Mouse (Mus musculus) adrenal gland, postnatal 14 days (tissue): ENCODE measurements around the gene Tmem115. TPM values are rescaled to one million over a fixed set of nuclear protein-coding genes. Genes with fewer than 3 reads are reported as not detected.

ENCODE experiments used
- DNase-seq: peaks from one replicate; pipeline ENCODE4 v3.0.0; 2021; ENCODE audit warnings: mixed read lengths
- total RNA-seq: library from RNA; stranded (reverse); gene quantifications from 2 replicates; pipeline ENCODE4 v1.2.3, GENCODE M21; 2021

Tmem115 gene
- total RNA-seq, 1 experiment from 2014 or later = 36.1 TPM

DNA sequence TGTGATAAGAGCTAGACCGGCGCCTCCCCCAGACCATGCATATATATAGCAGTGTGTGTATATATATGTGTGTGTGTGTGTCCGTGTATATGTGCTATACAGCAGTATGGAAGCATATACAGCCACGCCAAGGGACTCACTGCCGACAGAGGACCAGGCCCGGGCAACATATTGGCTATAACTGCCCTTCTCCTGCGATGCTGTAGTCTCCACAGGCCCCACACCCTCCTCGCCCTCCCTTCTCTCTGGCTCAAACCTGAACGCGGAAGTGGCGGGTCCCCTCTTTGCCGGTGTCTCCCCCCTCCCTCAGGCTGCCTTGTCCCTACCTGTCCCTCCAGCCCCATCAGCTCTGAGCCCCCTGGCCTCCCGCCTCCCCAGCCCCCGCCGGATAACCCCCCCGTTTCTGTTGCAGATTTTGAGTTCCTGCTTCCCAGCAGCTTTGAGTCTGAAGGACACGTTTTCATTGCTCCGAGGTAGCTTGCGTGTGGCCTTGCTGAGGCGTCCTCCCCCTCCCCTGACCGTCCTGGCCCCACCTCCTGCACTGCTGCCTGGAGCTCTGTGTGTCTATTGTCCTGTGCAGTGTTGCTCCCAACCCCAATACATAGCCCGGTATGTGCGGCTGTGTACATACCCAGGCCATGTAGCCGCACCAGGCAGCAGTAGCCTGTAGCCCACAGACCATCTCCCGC, 11.9 kb upstream of the Tmem115 start:
- DNase-seq = peak; percentile 78

DNA sequence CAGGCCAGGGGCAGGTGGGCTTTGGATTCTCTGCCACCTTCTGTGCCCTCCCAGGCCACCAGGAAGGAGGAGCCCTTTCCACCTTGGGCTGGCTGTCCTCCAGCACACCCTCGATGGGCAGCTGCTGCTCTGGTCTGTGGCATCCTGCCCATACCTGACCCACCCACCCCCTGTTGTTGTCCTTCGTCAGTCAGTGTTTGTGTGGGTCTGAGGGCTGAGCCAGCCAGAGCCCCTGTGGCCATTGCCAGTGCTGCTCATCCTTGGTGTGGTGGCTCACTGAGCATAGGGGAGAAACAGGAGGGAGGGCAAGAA, 11.4 kb upstream of the Tmem115 start:
- DNase-seq = peak; percentile 31

DNA sequence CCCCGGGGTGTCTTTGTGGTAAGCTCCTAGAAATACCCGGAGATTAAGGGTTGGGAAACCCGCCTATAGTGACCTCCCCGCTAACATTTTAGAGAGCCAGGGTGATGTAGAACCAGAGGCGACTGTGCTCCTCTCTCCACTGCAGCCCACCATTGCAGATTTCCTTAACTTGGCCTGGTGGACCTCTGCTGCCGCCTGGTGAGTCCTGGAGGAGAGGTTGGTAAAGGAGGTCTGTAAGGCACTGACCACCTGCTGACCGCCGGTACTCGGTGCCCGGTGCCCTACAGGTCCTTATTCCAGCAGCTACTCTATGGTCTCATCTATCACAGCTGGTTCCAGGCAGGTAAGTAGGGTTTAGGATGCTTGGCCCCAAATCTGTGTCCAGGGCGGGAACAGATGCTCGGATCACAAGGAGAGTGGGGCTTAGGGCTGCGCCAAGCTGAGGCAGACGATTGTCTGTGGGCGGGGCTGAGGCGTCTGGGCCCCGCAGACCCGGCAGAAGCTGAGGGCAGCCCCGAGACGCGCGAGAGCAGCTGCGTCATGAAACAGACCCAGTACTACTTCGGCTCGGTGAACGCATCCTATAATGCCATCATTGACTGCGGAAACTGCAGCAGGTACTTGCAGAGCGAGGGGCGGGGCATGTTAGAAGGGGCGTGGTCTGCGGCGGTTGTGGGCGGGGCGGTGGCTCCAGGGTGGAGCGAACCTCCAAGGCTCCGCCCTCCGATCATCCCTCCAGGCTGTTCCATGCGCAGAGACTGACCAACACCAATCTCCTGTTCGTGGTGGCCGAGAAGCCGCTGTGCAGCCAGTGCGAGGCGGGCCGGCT, 7.3 kb upstream of the Tmem115 start:
- DNase-seq = peak; percentile 93

DNA sequence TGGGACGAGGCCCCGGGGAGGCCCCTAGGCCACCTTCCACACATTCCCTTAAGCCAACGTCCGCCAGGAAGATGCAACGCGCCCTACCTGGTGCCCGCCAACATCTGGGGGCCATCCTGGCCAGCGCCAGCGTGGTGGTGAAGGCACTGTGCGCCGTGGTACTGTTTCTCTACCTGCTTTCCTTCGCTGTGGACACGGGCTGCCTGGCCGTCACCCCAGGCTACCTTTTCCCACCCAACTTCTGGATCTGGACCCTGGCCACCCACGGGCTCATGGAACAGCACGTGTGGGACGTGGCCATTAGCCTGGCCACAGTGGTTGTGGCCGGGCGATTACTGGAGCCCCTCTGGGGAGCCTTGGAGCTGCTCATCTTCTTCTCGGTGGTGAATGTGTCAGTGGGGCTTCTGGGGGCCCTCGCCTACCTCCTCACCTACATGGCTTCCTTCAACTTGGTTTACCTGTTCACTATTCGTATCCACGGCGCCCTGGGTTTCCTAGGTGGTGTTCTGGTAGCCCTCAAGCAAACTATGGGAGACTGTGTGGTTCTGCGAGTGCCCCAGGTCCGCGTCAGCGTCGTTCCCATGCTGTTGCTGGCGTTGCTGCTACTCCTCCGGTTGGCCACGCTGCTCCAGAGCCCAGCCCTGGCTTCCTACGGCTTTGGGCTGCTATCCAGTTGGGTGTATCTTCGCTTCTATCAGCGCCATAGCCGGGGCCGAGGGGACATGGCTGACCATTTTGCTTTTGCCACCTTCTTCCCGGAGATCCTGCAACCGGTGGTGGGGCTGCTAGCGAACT, 860 bp downstream of the Tmem115 start:
- DNase-seq = peak; percentile 68

DNA sequence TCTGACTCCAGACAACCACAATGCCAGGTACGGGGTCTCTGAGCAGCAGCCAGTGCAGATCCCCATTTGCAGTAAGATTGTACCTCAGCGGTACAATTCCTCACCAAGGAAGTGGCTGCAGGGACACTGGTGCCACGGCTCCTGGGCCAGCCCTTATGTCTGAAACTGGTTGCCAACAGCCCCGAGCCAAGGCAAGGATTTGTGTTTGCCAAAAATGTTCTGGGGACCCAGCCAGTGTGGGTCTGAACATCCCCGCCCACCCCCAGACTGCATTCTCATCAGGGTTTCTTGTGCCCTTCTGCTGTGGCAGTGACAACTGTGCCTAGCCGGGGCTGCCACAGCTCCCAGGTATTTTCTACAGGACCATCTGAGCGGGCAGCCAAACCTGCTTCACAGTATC, 4.5 kb downstream of the Tmem115 start:
- no peak for DNase-seq

DNA sequence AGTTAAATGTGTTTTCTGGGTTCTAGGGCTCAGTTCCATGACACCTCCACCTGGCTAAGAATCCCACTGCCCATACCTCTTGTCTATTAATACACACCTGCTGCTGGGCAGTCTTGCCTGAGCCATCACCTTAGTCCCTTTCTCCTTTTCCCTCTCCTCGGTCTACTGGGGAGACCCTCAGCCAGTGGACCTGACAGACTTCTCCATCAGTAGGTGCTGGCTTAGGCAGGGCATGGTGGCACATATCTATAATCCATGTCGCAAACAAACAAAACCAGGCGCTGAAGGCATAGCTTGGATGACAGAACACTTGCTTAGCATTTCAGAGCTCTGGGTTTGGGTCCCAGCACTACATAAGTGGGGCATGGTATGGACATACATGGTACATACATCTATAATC, 5.0 kb downstream of the Tmem115 start:
- DNase-seq = no peak

DNA sequence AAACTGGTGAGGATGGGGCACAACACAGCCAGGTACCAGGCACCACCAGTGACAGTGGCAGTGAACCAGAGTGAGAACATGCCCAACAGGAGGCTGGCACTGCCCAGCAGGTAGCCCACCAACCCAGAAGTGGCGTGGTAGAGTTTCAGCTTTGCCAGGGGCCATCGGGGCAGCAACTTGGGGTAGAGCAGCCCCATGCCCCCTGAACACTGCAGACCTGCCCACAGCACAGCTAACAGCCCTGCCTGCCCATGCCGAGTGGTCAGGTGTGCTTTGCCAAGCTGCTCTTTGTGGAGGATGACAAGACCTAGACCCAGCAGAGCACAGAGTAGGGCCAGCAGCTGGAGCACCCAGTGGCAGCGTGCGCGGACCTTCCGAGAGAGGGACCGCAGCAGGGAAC, 6.2 kb downstream of the Tmem115 start:
- no peak for DNase-seq

DNA sequence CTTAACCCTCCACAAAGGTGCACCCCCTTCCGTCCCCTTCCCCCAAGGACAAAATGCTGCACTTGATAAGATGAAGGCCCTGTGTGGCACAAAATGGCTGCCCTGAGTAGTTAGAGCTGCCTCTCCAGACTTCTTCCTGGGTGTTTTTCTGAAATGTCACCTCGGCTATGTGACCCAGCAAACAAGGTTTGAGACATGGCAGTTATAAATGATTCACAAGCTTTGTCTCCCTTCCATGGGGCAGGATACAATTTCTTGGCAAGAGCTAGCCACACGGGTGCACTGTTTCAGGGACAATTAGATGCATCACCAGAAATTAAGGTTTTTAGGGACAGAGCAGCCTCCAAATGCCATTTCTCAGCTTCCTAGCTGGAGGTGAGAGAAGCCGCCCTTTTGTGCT, 6.7 kb downstream of the Tmem115 start:
- DNase-seq = peak; percentile 41

DNA sequence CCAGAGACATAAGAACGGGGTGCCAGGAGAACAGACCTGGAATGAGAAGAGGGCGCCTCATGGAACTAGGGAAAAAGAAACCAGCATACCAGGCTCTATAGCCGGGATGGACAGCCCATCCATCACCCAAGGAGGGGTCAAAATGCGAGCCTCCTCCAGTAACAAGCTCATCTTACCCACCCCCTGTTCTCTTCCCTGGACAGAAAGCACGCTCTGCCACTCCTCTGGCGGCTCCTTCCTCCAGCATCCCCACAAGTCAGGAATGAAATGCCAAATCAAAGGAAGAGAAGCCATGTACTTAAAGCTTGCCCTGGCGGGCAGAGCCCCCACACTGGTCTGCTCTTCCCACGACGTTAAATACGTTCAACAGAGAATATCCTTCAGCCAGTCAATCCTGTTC, 7.3 kb downstream of the Tmem115 start:
- DNase-seq = no peak

DNA sequence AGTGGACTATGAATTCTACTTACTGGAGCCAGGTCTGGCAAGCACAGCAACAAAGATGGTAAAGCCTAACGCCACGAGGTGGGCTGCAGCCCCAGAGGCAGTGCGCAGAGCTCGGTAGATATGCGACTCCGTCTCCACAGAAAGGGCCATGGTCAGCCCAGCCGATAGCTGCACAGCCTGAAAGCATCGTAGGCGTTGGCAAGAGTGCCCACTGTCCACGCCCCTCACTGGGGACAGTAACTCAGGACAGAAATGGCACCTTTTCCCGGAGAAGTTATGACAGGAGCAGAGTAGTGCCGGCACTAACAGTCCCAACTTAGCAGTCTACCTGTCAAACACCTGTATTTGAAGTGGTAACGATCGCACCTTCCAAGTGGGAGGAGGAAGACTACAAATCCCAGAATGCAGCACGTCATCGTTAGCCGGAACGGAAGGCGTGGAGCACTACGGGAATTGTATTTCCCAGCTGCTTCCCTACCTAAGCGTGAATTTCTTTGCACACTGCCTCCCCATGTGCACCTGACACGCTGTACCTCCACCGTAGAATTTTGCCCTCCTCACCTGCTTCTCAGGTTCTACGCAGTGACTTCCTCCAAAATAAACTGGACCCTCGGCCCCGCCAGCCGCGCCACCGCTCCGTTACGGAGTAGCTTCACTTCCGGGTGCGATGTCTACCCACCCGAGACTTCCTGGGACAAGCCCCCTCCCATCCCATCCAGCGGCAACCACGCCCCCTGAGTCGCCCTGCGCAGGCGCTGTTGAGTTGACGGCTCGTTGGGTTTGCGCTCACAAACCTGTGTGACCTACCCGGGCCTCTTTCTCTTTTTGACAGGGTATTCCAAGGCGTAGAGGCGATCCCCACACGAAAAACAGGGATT, 8.0 kb downstream of the Tmem115 start, which contains the start of the genes Cyb561d2 and Nprl2:
Gene Cyb561d2 (minus strand): TSS at position 720 of the 878 bp plus-strand sequence.
Gene Nprl2 (plus strand): TSS at position 753 of the 878 bp plus-strand sequence.
- peak; percentile 97 for DNase-seq

DNA sequence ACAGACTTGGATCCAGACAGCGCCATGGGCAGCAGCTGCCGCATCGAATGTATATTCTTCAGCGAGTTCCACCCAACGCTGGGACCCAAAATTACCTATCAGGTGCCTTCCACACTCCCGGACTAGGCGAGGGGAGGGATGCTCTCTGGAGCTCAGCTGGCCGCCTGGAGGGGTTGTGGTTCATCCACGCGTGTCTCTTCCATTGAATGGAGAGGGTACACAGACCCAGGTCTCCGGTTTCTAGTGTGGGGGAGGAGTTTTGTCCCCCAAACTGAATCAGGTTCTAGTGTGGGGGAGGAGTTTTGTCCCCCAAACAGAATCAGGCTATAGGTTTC, 8.6 kb downstream of the Tmem115 start:
- DNase-seq = no peak

DNA sequence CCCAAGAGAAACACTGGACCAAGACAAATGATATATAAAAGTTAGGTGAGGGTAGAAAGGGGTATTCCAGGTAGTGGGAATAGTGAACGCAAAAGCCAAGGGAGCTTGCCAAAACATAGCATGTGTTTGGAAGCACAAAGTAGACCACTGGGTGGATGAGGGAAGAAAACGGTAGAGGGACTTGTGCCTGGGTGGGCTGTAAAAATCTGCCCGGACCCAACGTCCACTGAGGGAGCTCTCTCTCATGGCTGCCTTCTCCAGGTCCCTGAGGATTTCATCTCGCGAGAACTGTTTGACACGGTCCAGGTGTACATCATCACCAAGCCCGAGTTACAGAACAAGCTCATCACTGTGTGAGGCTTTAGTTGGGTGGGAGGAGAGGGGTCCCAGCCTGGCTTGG, 9.0 kb downstream of the Tmem115 start:
- DNase-seq = no peak

DNA sequence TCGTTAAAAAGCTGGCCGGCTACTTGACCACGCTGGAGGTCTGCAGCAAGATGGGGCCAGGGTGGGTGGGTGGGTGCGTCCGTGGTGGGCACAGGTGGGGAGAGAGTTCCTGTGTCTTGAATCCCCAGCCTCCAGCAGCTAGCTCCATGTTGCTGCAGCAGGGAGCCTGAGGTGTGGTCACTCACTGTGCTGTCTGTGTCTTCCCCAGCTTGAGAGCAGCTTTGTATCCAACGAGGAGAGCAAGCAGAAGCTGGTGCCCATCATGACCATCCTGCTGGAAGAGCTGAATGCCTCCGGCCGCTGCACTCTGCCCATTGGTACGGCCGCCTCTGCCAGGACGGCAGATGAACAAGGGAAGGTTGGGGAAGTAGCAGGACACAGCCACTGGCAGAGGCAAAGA, 9.6 kb downstream of the Tmem115 start:
- no peak for DNase-seq

DNA sequence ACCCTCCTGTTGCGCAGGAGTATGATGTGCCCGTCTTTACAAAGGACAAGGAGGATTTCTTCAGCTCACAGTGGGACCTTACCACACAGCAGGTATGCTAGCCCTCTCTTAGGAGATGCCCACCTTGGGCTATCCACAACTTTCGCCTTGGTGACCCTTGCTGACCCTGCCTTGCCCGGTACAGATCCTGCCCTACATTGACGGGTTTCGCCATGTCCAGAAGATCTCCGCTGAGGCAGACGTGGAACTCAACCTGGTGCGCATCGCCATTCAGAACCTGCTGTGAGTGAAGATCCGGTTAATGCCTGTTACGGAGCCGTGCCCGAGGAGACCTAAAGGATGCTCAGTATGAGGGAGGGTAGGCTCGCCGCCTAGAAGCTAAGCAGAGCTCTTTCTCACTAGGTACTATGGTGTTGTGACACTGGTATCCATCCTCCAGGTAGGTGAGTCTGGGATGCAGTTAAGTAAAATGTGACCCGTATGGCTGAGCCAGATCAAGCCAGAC, 10.5 kb downstream of the Tmem115 start:
- DNase-seq = no peak

DNA sequence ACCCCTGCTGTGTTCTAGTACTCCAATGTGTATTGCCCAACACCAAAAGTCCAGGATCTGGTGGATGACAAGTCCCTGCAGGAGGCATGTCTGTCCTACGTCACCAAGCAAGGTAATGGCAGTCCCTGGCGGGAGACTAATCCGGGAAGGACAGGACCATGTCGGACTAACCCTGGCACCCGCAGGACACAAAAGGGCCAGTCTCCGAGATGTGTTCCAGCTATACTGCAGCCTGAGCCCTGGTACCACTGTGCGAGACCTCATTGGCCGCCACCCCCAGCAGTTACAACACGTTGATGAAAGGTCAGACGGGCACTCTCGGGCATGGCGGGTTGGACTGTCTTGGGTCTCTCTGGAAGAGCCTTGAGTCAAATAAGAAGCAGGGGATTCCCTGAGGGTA, 11.0 kb downstream of the Tmem115 start:
- DNase-seq = no peak

DNA sequence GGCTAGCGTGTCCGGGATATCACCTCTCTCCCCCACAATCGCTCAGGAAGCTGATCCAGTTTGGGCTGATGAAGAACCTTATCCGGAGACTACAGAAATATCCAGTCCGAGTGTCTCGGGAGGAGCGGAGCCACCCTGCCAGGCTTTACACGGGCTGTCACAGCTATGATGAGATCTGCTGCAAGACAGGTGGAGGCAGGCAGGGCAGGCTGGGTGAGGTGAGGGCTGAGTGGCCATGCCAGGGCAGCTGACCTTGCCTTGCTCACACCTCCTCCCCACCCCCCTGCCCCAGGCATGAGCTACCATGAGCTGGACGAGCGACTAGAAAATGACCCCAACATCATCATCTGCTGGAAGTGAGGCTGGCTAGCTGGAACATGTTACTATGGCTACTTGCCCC, 11.5 kb downstream of the Tmem115 start:
- peak; percentile 7 for DNase-seq

DNA sequence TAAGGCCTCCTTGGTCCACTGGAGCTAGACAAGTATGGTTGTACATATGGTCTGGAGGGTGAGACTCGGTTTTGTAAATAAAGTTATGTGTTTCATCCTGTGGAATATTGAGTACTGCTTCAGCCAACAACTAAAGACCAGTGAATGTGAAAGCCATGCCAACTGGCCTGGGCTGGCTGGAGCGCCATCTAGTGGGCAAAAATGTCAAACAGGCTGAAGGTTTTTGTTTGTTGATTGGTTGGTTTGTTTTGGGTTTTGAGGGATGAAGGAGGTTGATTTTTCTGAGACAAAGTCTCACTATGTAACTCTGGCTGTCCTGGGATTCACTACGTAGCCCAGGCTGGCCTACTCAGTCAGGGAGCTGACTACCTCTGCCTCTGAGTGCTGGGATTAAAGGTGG, 11.9 kb downstream of the Tmem115 start:
- peak; percentile 86 for DNase-seq

DNA sequence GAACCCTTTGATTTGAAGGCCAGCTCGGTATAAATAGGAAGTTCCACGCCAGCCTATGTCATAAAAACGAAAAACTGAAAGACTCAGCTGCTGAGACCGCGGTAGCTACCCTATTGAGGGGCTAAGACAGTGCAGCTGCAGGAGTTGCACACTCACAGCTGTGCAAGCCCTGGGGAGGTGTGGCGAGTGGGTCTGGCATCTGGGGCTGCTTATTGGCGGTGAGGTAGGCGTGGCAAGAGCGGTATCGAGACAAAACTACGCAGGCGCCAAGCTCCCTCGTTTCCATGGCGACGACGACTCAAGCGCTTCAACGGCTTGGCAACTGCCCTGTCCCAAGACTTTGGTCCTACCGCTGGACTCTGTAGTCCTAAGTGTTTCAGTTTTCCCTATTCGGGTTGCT, 13.3 kb downstream of the Tmem115 start, which contains the start of gene Zmynd10:
Gene Zmynd10 (plus strand): TSS at position 273 of the 400 bp plus-strand sequence.
- DNase-seq = peak; percentile 96

DNA sequence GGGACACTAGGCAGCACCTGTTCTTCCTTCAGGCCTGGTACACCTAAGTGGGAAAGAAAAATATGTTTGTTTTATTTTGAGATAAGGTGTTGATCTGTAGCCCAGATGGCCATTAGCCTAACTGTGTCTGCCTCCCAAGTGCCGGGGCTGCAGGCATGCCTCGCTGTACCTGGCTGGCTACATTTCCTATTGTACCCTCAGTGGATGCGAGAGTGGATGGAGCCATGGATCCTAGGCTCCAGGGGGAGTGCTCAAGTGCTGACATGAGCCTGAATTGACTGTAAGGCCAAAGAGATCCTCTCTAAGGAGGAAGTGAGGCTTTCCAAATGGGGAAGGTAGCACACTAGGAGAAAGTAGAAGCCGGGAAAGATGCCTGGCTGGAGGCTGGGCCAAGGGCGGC, 14.2 kb downstream of the Tmem115 start:
- no peak for DNase-seq

DNA sequence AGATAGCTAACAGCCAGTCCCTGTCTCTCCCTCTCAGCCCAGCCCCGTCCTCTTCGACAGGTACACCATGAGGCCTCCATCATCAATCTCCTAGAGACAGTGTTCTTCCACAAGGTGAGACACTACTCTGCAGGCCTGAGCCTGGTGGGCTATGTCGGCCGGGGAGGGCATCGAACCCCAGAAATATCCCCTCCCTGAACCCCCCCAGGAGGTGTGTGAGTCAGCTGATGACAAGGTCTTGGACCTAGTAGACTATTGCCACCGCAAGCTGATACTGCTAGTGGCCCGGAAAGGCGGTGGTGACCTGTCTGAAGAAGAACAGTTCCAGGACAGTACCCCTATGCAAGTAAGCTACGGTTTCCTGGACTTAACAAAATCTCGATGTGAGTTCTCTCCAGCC, 15.1 kb downstream of the Tmem115 start:
- no peak for DNase-seq

DNA sequence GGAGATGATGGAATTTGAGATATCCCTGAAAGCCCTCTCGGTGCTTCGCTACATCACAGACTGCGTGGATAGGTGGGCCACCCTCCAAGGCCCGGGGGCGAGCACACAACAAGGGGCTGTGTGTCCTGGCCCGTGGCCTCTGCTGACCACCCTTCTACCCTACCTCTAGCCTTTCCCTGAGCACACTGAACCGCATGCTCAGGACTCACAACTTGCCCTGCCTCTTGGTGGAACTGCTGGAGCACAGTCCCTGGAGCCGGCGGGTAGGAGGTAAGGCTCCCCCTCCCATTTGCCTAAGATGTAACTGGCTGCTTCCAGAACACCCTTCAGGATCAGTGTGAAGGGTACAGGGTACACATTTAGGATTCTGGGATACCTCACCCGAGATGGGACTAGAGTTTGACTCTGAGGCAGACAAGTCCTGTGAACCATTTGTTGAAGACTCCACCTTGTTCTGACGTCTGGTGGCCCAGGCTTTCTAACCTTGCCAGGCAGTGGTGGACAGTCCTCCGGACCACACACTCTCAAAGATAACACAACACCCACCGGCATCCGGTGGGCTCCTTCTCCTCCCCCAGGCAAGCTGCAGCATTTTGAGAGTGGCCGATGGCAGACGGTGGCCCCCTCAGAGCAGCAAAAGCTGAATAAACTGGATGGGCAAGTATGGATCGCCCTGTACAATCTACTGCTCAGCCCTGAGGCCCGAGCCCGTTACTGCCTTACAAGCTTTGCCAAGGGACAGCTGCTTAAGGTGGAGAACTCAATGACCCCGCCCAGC, 15.7 kb downstream of the Tmem115 start:
- no peak for DNase-seq
